14 mouse cellular contexts compared by ENCODE assay signal in genomic region chr12:100172481-100172880, GRCm38 (mm10).
"Had no signal": no experiment of that assay in that cellular context is flagged by ENCODE, and none has a peak within 500 bp of the region (broad histone marks: within the 10 kb centered on the region; RNA-seq: fewer than 3 reads in every experiment).

No protein-coding gene starts in this region.

- DNase-seq: gastrocnemius, postnatal 14 days; gastrocnemius, postnatal 36 days; heart, adult 11 months; heart, adult 2 months; heart, postnatal 14 days; heart, postnatal 36 days; kidney, adult 18-20 months; kidney, adult 8-10 months; kidney, postnatal 10 days; kidney, postnatal 25 days; kidney, postnatal 4 days; liver; liver, embryonic 13.5 days; liver, postnatal 0 days had no signal
